Mouse (Mus musculus): ENCODE measurements around the gene Pttg1. TPM values are rescaled to one million over a fixed set of nuclear protein-coding genes. Genes with fewer than 3 reads are reported as not detected.

Pttg1 gene
- polyA plus RNA-seq, 1 experiment = 40.7 TPM

DNA sequence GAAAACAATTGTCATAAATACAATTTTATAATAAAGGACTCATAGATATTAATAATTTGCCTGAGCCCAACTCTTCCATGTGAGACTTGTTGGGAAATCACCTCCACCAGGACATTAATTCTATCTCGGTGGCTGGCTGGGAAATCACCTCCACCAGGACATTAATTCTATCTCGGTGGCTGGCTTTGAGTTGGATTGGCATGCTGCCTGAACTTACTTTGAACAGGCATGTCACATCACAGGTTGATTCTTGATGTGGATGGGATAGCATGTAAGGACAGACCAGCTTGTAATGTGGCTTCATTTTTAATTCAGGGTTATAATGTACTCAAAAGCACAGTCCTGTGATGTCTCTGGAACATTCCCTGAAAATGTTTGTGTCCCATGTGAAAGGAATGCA is 23.9 kb upstream of the Pttg1 start:
- no peaks in the 10 kb centered on the region for H3K4me1 ChIP-seq (ENCODE audit: control insufficient read depth, insufficient read depth, low read length)
- no peak overlapping the region for H3K27ac ChIP-seq (ENCODE audit: insufficient read depth, low read length)
- no peak overlapping the region for H3K4me3 ChIP-seq (ENCODE audit: insufficient read depth, low read length)
- no peak for TF ChIP-seq CTCF (IDR thresholded peaks at IDR 0.05; ENCODE audit: borderline replicate concordance, insufficient read depth, low read length)
- TF ChIP-seq POLR2A (IDR thresholded peaks at IDR 0.05; ENCODE audit: low read depth, low read length) = no peak

DNA sequence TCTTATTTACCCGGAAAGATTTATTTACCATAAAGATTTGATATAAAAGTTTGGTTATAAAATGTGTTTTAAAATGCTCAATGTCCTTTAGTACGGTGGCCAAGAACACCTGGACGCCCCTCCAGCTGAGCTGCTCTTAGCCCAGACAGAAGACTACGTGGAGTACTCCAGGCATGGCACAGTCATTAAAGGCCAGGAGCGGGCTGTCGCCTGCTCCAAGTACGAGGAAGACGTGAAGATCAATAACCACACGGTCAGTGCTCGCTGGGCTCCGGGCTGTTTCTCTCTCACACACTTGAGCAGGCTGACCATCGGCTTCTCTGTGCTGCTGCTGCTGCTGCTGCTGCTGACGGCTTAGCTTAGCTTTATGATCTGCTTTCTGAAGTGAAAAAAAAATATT is 17.1 kb upstream of the Pttg1 start:
- Histone ChIP-seq H3K4me1 (ENCODE audit: control insufficient read depth, insufficient read depth, low read length) (no peaks in the 10 kb centered on the region), H3K27ac (ENCODE audit: insufficient read depth, low read length) (no peak overlapping the region), H3K4me3 (ENCODE audit: insufficient read depth, low read length) (no peak overlapping the region)
- TF ChIP-seq CTCF (IDR thresholded peaks at IDR 0.05; ENCODE audit: borderline replicate concordance, insufficient read depth, low read length) (no peak), POLR2A (IDR thresholded peaks at IDR 0.05; ENCODE audit: low read depth, low read length) (no peak)

- H3K27ac ChIP-seq (ENCODE audit: insufficient read depth, low read length) = no peak overlapping the region
- no peak overlapping the region for H3K4me3 ChIP-seq (ENCODE audit: insufficient read depth, low read length)
- no peaks in the 10 kb centered on the region for H3K4me1 ChIP-seq (ENCODE audit: control insufficient read depth, insufficient read depth, low read length)
- TF ChIP-seq CTCF (IDR thresholded peaks at IDR 0.05; ENCODE audit: borderline replicate concordance, insufficient read depth, low read length) (no peak), POLR2A (IDR thresholded peaks at IDR 0.05; ENCODE audit: low read depth, low read length) (no peak)
Observed at GRCm38 (mm10) chr11:43441121-43441520, 15.1 kb upstream of the Pttg1 start.

DNA sequence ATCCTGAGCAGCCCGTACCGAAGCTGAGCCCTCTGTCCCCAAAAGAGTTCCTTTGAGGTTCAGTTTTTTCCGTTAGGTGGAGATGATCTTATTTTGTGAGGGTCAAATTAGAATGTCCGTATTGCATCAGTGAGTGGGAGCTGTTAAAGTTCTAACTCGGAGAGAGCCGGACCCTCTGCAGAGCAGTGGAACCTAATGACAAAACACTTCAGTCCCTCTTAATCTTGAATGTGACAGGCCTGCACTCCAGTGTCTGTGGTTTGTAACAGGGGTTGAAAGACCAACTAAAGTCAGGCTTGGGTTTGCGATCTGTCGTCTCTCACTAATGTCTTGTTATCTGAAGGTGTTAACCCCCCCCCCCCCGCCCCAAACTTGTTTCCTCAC is 8.0 kb upstream of the Pttg1 start:
- Histone ChIP-seq H3K4me1 (ENCODE audit: control insufficient read depth, insufficient read depth, low read length) (0 out of 2 replicates have a peak, but pooled peaks cover 5% of the 10 kb centered on the region), H3K27ac (ENCODE audit: insufficient read depth, low read length) (no peak overlapping the region), H3K4me3 (ENCODE audit: insufficient read depth, low read length) (peak overlapping the region; percentile 72)
- no peak; the same call in none of the 2 replicates for TF ChIP-seq POLR2A (IDR thresholded peaks at IDR 0.05; ENCODE audit: low read depth, low read length)
- TF ChIP-seq CTCF (IDR thresholded peaks at IDR 0.05; ENCODE audit: borderline replicate concordance, insufficient read depth, low read length) = no peak

- peak within 1 kb of the TSS; percentile 72 for H3K4me3 ChIP-seq (ENCODE audit: insufficient read depth, low read length)
- no peak within 1 kb of the TSS for H3K27ac ChIP-seq (ENCODE audit: insufficient read depth, low read length)
- 0 out of 2 replicates have a peak, but pooled peaks cover 5% of the 10 kb centered on the region for H3K4me1 ChIP-seq (ENCODE audit: control insufficient read depth, insufficient read depth, low read length)
- peak; percentile 58; the same call in 1 of the 2 replicates for TF ChIP-seq POLR2A (IDR thresholded peaks at IDR 0.05; ENCODE audit: low read depth, low read length)
- TF ChIP-seq CTCF (IDR thresholded peaks at IDR 0.05; ENCODE audit: borderline replicate concordance, insufficient read depth, low read length) = no peak
Observed at GRCm38 (mm10) chr11:43433254-43434023, 7.4 kb upstream of the Pttg1 start, which contains the start of gene Slu7. Slu7 (plus strand) TSS chr11:43433744.

DNA sequence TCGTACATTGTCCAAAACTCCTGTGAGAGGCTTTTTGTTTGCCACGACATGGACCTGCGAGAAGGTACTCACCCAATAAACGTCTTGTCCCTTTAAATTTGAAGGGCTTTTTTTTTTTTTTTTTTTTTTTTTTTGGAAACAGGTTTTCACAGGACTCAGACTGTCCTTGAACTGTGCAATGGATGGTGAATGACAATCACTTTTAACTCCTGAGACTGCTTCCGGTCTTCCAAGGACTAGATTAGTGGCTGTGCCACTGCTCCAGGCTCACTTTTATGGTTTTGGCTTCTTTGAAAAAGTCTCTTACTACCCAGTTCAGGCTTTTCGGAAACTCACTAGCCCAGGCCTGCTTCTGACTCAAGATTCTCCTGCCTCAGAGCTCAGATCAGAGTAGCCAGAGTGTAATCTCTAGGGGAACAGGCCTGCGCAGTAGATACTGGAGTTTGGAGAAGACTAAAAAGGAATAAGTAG is 398 bp upstream of the Pttg1 start:
- Histone ChIP-seq H3K4me1 (ENCODE audit: control insufficient read depth, insufficient read depth, low read length) (no peaks in the 10 kb centered on the region), H3K4me3 (ENCODE audit: insufficient read depth, low read length) (peak overlapping the region; percentile 44), H3K27ac (ENCODE audit: insufficient read depth, low read length) (peak overlapping the region; percentile 64; the same call in 1 of the 2 replicates)
- TF ChIP-seq CTCF (IDR thresholded peaks at IDR 0.05; ENCODE audit: borderline replicate concordance, insufficient read depth, low read length) (no peak), POLR2A (IDR thresholded peaks at IDR 0.05; ENCODE audit: low read depth, low read length) (no peak)

DNA sequence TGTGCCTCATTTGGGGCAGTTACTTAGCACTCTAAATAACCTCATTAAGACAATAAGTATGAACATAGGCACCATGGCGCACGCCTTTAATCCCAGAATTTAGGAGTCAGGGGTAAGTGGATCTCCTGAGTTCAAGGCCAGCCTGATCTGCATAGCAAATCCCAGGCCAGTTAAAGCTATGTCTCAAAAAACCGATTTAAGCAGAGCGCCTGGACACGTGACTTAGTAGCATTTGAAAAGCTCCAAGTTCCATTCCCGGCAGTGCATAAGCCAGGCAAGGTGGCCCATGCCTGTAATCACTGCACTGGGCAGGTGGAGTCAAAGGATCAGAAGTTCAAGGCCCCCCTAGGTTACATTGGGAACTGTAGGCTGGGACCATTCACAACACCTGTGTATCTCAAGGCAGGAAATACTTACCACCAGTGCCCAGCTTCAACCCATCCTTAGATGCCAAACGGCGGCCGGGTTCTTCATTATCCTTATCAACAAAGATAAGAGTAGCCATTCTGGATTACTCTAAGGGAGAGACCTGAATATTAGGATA is 813 bp downstream of the Pttg1 start:
- H3K27ac ChIP-seq (ENCODE audit: insufficient read depth, low read length) = no peak overlapping the region
- no peaks in the 10 kb centered on the region for H3K4me1 ChIP-seq (ENCODE audit: control insufficient read depth, insufficient read depth, low read length)
- H3K4me3 ChIP-seq (ENCODE audit: insufficient read depth, low read length) = no peak overlapping the region
- no peak for TF ChIP-seq POLR2A (IDR thresholded peaks at IDR 0.05; ENCODE audit: low read depth, low read length)
- no peak for TF ChIP-seq CTCF (IDR thresholded peaks at IDR 0.05; ENCODE audit: borderline replicate concordance, insufficient read depth, low read length)

GRCm38 (mm10) chr11:43424386-43424785 is 1.7 kb downstream of the Pttg1 start:
- TF ChIP-seq POLR2A (IDR thresholded peaks at IDR 0.05; ENCODE audit: low read depth, low read length) (no peak), CTCF (IDR thresholded peaks at IDR 0.05; ENCODE audit: borderline replicate concordance, insufficient read depth, low read length) (no peak)

GRCm38 (mm10) chr11:43417201-43417600 is 8.8 kb downstream of the Pttg1 start:
- H3K4me1 ChIP-seq (ENCODE audit: control insufficient read depth, insufficient read depth, low read length) = no peaks in the 10 kb centered on the region
- H3K4me3 ChIP-seq (ENCODE audit: insufficient read depth, low read length) = no peak overlapping the region
- H3K27ac ChIP-seq (ENCODE audit: insufficient read depth, low read length) = no peak overlapping the region
- TF ChIP-seq POLR2A (IDR thresholded peaks at IDR 0.05; ENCODE audit: low read depth, low read length) = no peak
- TF ChIP-seq CTCF (IDR thresholded peaks at IDR 0.05; ENCODE audit: borderline replicate concordance, insufficient read depth, low read length) = no peak

More at GRCm38 (mm10) chr11:43424386-43424785, 1.7 kb downstream of the Pttg1 start:
- Histone ChIP-seq H3K4me1 (ENCODE audit: control insufficient read depth, insufficient read depth, low read length) (no peaks in the 10 kb centered on the region), H3K27ac (ENCODE audit: insufficient read depth, low read length) (no peak overlapping the region), H3K4me3 (ENCODE audit: insufficient read depth, low read length) (no peak overlapping the region)

All from embryonic fibroblast, embryonic 13.5 days (primary cell).